Mouse (Mus musculus) neural tube, embryonic 11.5 days (tissue): ENCODE measurements around the gene Letmd1. TPM values are rescaled to one million over a fixed set of nuclear protein-coding genes. Genes with fewer than 3 reads are reported as not detected.

Source experiments
- ATAC-seq: fragments of 200-750 bp; cut with Nextera tagmentation; 2 replicates; pipeline ENCODE4 v1.8.0; 2017; ENCODE audit warnings: moderate number of reproducible peaks, mild to moderate bottlenecking, moderate TSS enrichment, moderate library complexity; ENCODE audit not compliant: insufficient read depth, low FRiP score, low TSS enrichment
- DNase-seq: peaks from one replicate; pipeline ENCODE4 v3.0.0-alpha.2; 2015; ENCODE audit warnings: low spot score
- H3K27ac ChIP-seq: fragments of 300-500 bp; sonication (generic); 2 replicates; pipeline ENCODE4 v1.5.1; 2014; ENCODE audit warnings: low read depth, mild to moderate bottlenecking, low read length
- H3K27me3 ChIP-seq: fragments of 300-500 bp; sonication (generic); 2 replicates; pipeline ENCODE4 v1.6.1; 2014; ENCODE audit warnings: mild to moderate bottlenecking, low read length, mixed read lengths; ENCODE audit not compliant: control insufficient read depth, insufficient read depth
- H3K36me3 ChIP-seq: fragments of 300-500 bp; sonication (generic); 2 replicates; pipeline ENCODE4 v1.6.1; 2014; ENCODE audit warnings: mild to moderate bottlenecking, low read length, moderate library complexity, mixed read lengths; ENCODE audit not compliant: control insufficient read depth, insufficient read depth
- H3K4me1 ChIP-seq: fragments of 300-500 bp; sonication (generic); 2 replicates; pipeline ENCODE4 v1.6.1; 2014; ENCODE audit warnings: low read length, mixed read lengths; ENCODE audit not compliant: control insufficient read depth, insufficient read depth
- H3K4me2 ChIP-seq: fragments of 300-500 bp; sonication (generic); 2 replicates; pipeline ENCODE4 v1.6.1; 2014; ENCODE audit warnings: low read depth, mild to moderate bottlenecking, moderate library complexity
- H3K4me3 ChIP-seq: fragments of 300-500 bp; sonication (generic); 2 replicates; pipeline ENCODE4 v1.5.1; 2014; ENCODE audit warnings: low read depth, low read length
- H3K9ac ChIP-seq: fragments of 300-500 bp; sonication (generic); 2 replicates; pipeline ENCODE4 v1.6.1; 2014; ENCODE audit warnings: mild to moderate bottlenecking, low read length
- H3K9me3 ChIP-seq: fragments of 300-500 bp; sonication (generic); 2 replicates; pipeline ENCODE4 v1.6.1; 2016; ENCODE audit warnings: low read length; ENCODE audit not compliant: control insufficient read depth
- WGBS: fragments of 180-500 bp; shearing (Covaris S2); extraction: QIAGEN DNeasy Blood & Tissue Kit; methylation state at CpG from one replicate; pipeline ENCODE4 v1.1.7; 2014; 5-methylcytosine and 5-hydroxymethylcytosine counted together
- polyA plus RNA-seq: library from polyadenylated mRNA; unstranded; fragments of >200 nt; fragmentation: Nextera tagmentation; extraction: Ambion mirVana; gene quantifications from 2 replicates; pipeline ENCODE4 v1.2.1, GENCODE M21; 2014

Letmd1 gene
- polyA plus RNA-seq, 1 experiment from 2014 or later: 51.1 TPM

DNA sequence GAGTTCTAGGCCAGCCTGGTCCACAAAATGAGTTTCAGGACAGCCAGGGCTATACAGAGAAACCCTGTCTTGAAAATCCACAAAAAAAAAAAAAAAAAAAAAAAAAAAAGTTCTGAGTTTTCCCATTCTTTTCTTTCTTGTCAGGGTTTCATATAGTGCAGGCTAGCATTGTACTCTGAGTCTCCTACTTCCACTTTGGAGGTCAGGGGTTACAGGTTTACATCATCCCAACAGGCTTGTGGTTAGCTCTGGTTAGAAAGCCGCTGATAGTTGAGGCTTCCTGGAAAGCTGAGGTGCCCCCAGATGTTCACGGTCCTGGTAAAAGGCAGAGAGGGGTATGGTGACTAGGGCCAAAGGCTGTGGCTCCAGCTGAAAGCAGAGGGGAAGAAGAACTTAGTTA, 21.9 kb upstream of the Letmd1 start:
- Histone ChIP-seq H3K27ac (no peak overlapping the region), H3K27me3 (no peaks in the 10 kb centered on the region), H3K4me3 (no peak overlapping the region), H3K4me2 (no peak overlapping the region), H3K9me3 (no peaks in the 10 kb centered on the region), H3K36me3 (no peaks in the 10 kb centered on the region), H3K4me1 (no peaks in the 10 kb centered on the region), H3K9ac (no peak overlapping the region)
- ATAC-seq (no peak), DNase-seq (no peak)
- WGBS: 74% methylated on average over 2 of the region's 2 CpGs

DNA sequence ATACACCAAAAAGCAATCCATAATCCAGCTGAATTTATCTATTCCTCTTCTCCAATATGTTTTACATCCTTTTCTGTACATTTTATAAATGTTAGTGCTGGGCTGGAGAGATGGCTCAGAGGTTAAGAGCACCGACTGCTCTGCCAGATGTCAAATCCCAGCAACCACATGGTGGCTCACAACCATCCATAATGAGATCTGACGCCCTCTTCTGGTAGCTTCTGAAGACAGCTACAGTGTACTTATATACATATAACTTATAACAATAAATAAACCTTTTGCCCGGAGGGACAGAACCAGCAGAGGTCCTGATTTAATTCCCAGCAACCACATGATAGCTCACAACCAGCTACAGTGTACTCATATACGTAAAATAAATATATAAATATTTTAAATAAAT, 20.3 kb upstream of the Letmd1 start:
- WGBS: 71% methylated on average over 4 of the region's 4 CpGs
- ATAC-seq: no peak

DNA sequence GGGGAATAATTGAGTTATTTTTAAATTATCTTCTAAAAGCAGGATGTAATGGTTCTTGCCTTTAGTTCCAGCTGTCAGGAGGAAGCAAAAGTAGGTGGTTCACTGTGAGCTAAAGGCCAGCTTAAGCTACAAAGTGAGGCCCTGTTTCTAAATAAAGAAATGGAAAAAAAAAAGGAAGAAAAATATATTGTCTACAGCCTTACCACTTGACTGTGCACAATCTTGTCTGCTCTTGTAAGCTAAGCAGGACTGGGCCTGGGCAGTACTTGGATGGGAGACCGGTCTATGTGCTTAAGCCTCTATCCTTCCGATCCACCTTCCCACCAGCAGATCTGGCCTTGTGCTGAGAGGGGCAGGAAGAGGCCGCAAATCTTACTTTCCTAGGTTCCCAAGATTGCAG, 19.3 kb upstream of the Letmd1 start:
- no peak overlapping the region for H3K4me2 ChIP-seq
- no peak overlapping the region for H3K9ac ChIP-seq
- ATAC-seq (no peak), DNase-seq (no peak)
- H3K27me3 ChIP-seq: no peaks in the 10 kb centered on the region
- no peaks in the 10 kb centered on the region for H3K4me1 ChIP-seq
- H3K9me3 ChIP-seq: no peaks in the 10 kb centered on the region
- no peaks in the 10 kb centered on the region for H3K36me3 ChIP-seq
- H3K27ac ChIP-seq: no peak overlapping the region
- H3K4me3 ChIP-seq: no peak overlapping the region
- 93% methylated on average over 3 of the region's 3 CpGs for WGBS

More for the DNA sequence above, 20.3 kb upstream of the Letmd1 start:
- Histone ChIP-seq H3K4me3 (no peak overlapping the region), H3K9ac (no peak overlapping the region), H3K4me1 (no peaks in the 10 kb centered on the region), H3K27me3 (no peaks in the 10 kb centered on the region), H3K36me3 (no peaks in the 10 kb centered on the region), H3K9me3 (no peaks in the 10 kb centered on the region), H3K4me2 (no peak overlapping the region), H3K27ac (no peak overlapping the region)
- DNase-seq: no peak

DNA sequence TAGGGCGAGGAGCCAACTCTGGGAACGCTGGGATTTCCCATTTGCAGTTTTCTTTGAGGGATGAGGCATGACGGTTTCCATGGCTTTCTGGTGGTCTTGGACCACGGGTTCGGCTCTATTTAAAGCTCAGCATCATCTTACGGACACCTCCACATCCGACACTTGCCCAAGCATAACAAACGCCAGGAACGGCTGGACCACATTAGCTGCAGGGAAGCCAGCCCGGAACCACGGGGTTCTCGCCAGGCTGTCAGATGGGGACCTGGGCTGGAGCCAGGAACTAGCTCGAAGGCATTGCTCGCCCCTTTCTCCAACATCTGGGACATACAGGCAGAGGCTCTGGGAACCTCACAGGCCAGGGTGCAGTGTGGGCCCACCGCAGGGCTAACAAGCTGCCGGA, 17.6 kb upstream of the Letmd1 start:
- no peaks in the 10 kb centered on the region for H3K4me1 ChIP-seq
- no peak for DNase-seq
- no peaks in the 10 kb centered on the region for H3K9me3 ChIP-seq
- no peak overlapping the region for H3K4me2 ChIP-seq
- H3K9ac ChIP-seq: no peak overlapping the region
- H3K36me3 ChIP-seq: no peaks in the 10 kb centered on the region
- H3K4me3 ChIP-seq: no peak overlapping the region
- no peak for ATAC-seq
- no peaks in the 10 kb centered on the region for H3K27me3 ChIP-seq
- no peak overlapping the region for H3K27ac ChIP-seq
- 81% methylated on average over 16 of the region's 16 CpGs for WGBS

DNA sequence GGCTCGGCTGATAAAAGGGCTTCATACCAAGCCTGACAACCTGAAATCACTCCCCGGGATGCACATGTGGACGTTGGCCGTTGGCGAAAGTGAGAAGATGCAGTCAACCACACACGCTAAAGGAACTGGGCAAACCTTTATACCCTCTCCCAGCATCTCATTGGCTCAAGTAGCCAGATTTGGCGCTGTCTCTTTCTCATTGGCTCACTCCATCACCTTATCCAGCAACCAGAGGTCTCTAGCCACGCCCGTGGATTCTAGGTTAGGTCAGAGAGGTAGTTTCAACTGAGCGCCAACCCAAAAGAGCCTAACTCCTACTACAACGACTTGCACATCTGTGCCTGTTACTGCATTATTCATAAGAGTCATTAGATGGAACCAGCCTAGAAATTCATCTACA, 16.3 kb upstream of the Letmd1 start:
- ATAC-seq (no peak), DNase-seq (no peak)
- no peak overlapping the region for H3K27ac ChIP-seq
- H3K27me3 ChIP-seq: no peaks in the 10 kb centered on the region
- H3K4me2 ChIP-seq: no peak overlapping the region
- no peak overlapping the region for H3K4me3 ChIP-seq
- H3K4me1 ChIP-seq: no peaks in the 10 kb centered on the region
- H3K36me3 ChIP-seq: no peaks in the 10 kb centered on the region
- 81% methylated on average over 11 of the region's 11 CpGs for WGBS
- no peaks in the 10 kb centered on the region for H3K9me3 ChIP-seq
- H3K9ac ChIP-seq: no peak overlapping the region

DNA sequence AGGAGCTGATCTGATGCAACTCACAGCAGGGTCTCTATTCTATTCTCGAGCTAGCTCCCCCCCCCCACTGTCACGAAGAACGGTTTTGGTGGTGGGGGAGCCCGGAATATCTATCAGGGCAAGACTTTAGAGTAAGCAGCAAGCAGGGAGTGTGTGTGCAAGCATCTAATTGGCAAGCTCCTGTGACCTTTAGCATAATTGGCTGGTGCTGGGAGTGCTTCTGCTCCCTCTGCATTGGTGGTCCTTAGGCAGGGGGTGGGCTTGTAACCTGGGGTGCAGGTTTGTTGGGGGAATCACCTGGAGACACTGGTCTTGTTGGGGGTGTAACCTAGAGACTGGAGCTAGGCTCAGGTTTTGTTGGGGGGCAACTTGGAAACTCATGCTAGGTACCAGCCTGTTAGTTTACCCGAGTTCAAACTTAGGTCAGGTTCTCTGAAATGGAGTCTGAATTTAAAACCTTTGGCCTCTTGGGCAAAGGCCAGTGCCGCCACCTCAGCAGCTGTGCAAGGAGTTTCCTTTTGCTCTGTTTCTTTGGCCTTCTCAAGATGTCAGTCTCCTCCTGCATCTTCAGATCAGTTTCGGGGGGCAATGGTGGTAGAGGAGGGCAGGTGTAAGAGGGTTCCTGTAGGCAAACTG, 12.3 kb upstream of the Letmd1 start:
- Histone ChIP-seq H3K36me3 (no peaks in the 10 kb centered on the region), H3K4me2 (no peak overlapping the region), H3K9me3 (no peaks in the 10 kb centered on the region), H3K27me3 (no peaks in the 10 kb centered on the region), H3K27ac (no peak overlapping the region), H3K4me1 (no peaks in the 10 kb centered on the region), H3K4me3 (no peak overlapping the region), H3K9ac (no peak overlapping the region)
- 62% methylated on average over 7 of the region's 7 CpGs for WGBS
- DNase-seq: no peak
- ATAC-seq: no peak

DNA sequence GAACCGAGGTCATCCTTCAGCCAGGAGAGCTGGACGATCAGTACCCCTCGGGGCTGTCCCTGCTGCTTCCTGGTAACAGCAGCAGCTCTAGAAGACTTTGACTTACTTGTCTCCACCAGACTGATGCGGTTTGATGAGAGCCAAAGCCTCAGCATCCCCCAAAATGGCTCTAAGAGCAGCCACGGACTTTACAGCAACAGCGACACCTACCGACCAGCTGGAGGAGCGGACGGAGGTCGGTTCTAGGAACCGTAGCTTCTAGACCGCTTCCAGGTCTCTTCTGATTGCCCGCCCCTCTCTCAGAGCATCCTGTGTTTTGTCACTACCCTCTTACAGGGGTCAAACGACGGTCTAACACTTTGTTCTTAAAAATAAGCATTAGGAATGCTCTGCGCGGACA, 11.5 kb upstream of the Letmd1 start:
- Histone ChIP-seq H3K9me3 (no peaks in the 10 kb centered on the region), H3K36me3 (no peaks in the 10 kb centered on the region), H3K27ac (no peak overlapping the region), H3K4me2 (no peak overlapping the region), H3K4me3 (no peak overlapping the region), H3K4me1 (no peaks in the 10 kb centered on the region), H3K9ac (no peak overlapping the region), H3K27me3 (no peaks in the 10 kb centered on the region)
- ATAC-seq (no peak), DNase-seq (peak; percentile 83)
- WGBS: 9% methylated on average over 17 of the region's 17 CpGs

DNA sequence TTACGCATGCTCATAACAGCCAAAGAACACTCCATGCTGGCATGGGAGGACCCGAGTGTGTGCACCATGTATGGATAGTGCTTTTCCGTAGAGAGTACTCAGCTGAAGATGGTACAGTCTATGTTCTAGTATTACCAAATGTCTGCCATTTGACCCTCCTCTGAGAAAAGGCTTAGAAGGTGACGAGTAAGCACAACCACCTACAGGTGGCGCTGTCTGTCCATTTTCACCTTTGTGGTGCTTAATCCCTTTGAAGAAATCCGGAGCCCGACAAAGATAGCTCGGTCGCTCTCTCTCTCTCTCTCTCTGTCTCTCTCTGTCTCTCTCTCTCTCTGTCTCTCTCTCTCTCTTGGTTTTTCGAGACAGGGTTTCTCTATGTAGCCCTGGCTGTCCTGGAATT, 10.8 kb upstream of the Letmd1 start:
- Histone ChIP-seq H3K9ac (no peak overlapping the region), H3K9me3 (no peaks in the 10 kb centered on the region), H3K36me3 (no peaks in the 10 kb centered on the region), H3K4me1 (no peaks in the 10 kb centered on the region), H3K27me3 (no peaks in the 10 kb centered on the region), H3K4me3 (no peak overlapping the region), H3K27ac (no peak overlapping the region), H3K4me2 (no peak overlapping the region)
- ATAC-seq: no peak
- peak; percentile 64 for DNase-seq
- WGBS: 47% methylated on average over 10 of the region's 10 CpGs

DNA sequence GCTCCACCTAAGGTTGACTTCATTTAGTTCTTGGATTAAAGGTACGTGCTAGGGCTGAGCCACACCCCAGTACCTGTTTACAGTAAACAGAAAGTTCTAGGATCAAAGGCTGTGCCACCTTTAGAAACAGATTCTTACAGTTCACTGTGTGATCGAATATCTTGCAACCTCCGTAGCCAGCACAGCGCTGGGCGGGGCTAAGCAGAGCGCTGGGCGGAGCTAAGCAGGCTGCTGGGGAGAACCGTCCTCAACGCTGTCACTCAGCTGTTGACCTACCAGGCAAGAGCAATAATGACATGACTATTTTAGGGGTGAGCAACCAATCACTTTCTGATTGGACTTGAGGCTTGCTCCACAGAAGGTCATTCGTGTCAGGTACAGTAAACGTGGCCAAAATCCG, 7.9 kb upstream of the Letmd1 start:
- H3K36me3 ChIP-seq: no peaks in the 10 kb centered on the region
- DNase-seq (peak; percentile 44), ATAC-seq (no peak)
- H3K9me3 ChIP-seq: no peaks in the 10 kb centered on the region
- 8% methylated on average over 12 of the region's 12 CpGs for WGBS
- no peaks in the 10 kb centered on the region for H3K4me1 ChIP-seq
- no peak overlapping the region for H3K9ac ChIP-seq
- H3K27me3 ChIP-seq: no peaks in the 10 kb centered on the region
- no peak overlapping the region for H3K27ac ChIP-seq
- peak overlapping the region; percentile 29 for H3K4me2 ChIP-seq
- no peak overlapping the region for H3K4me3 ChIP-seq
